Mouse (Mus musculus) liver, adult 2 months (tissue): ENCODE data around the gene Lgmn. TPM values are rescaled to one million over a fixed set of nuclear protein-coding genes. Genes with fewer than 3 reads are reported as not detected.

Source experiments
- DNase-seq: peaks from one replicate; pipeline ENCODE4 v3.0.0-alpha.2; 2011; ENCODE audit warnings: low read depth, low spot score; ENCODE audit errors: extremely low read depth
- H3K27ac ChIP-seq: fragments of 200-500 bp; replicated peaks from 2 replicates; pipeline ENCODE4 v1.5.1; 2012; ENCODE audit warnings: low read depth, mild to moderate bottlenecking, control low read depth, inconsistent platforms, low read length; ENCODE audit not compliant: insufficient read depth
- H3K27me3 ChIP-seq: fragments of 200-500 bp; 2 replicates; pipeline ENCODE4 v1.6.1; 2012; ENCODE audit warnings: mild to moderate bottlenecking, moderate library complexity, low read length, inconsistent platforms; ENCODE audit not compliant: control insufficient read depth, insufficient read depth
- H3K36me3 ChIP-seq: fragments of 200-500 bp; 2 replicates; pipeline ENCODE4 v1.6.1; 2012; ENCODE audit warnings: low read length, inconsistent platforms; ENCODE audit not compliant: control insufficient read depth, insufficient read depth
- H3K4me1 ChIP-seq: fragments of 200-500 bp; 2 replicates; pipeline ENCODE4 v1.6.1; 2011; ENCODE audit warnings: low read length; ENCODE audit not compliant: control insufficient read depth, insufficient read depth
- H3K4me3 ChIP-seq: fragments of 200-500 bp; 2 replicates; pipeline ENCODE4 v1.5.1; 2011; ENCODE audit warnings: low read depth, mild to moderate bottlenecking, control low read depth, low read length, moderate library complexity; ENCODE audit not compliant: insufficient read depth
- H3K79me2 ChIP-seq: fragments of 200-500 bp; 2 replicates; pipeline ENCODE4 v1.6.1; 2012; ENCODE audit warnings: inconsistent platforms, mild to moderate bottlenecking, low read length, moderate library complexity; ENCODE audit not compliant: control insufficient read depth, insufficient read depth
- H3K9ac ChIP-seq: fragments of 200-500 bp; 2 replicates; pipeline ENCODE4 v1.6.1; 2012; ENCODE audit warnings: low read depth, mild to moderate bottlenecking, control low read depth, inconsistent platforms, low read length
- CTCF ChIP-seq: fragments of 200-500 bp; IDR thresholded peaks from 2 replicates; pipeline ENCODE4 v1.5.1; 2011; ENCODE audit warnings: low read depth, low read length, control low read depth
- POLR2A ChIP-seq: fragments of 200-500 bp; IDR thresholded peaks from 2 replicates; pipeline ENCODE4 v1.6.1; 2011; ENCODE audit warnings: low read length, control low read depth; ENCODE audit not compliant: insufficient read depth; ENCODE audit errors: extremely low read depth
- WGBS: fragments of 180-500 bp; shearing (Covaris S2); methylation state at CpG from one replicate; pipeline ENCODE4 v1.1.7; 2018; 5-methylcytosine and 5-hydroxymethylcytosine counted together
- polyA plus RNA-seq: library from polyadenylated mRNA; depleted of rRNA; stranded (reverse); fragments of >200 nt; gene quantifications from 2 replicates; pipeline ENCODE4 v1.2.3, GENCODE M21; 2012
- total RNA-seq: library from RNA; depleted of rRNA; stranded (reverse); fragments of >200 nt; gene quantifications from 2 replicates; pipeline ENCODE4 v1.2.3, GENCODE M21; 2014

Lgmn gene
- total and polyA plus RNA-seq, 2 experiments = 48.5 to 59.6 TPM

GRCm38 (mm10) chr12:102468136-102468535 lies 28.5 kb upstream of the Lgmn start:
- no peak overlapping the region for H3K9ac ChIP-seq
- no peak overlapping the region for H3K27ac ChIP-seq
- no peaks in the 10 kb centered on the region for H3K27me3 ChIP-seq
- no peaks in the 10 kb centered on the region for H3K79me2 ChIP-seq
- no peak overlapping the region for H3K4me3 ChIP-seq
- WGBS = 100% methylated on average over 1 of the region's 1 CpGs
- peaks cover 4% of the 10 kb centered on the region for H3K4me1 ChIP-seq
- peaks cover 9% of the 10 kb centered on the region for H3K36me3 ChIP-seq
- DNase-seq = no peak
- TF ChIP-seq CTCF (no peak), POLR2A (no peak)

DNA sequence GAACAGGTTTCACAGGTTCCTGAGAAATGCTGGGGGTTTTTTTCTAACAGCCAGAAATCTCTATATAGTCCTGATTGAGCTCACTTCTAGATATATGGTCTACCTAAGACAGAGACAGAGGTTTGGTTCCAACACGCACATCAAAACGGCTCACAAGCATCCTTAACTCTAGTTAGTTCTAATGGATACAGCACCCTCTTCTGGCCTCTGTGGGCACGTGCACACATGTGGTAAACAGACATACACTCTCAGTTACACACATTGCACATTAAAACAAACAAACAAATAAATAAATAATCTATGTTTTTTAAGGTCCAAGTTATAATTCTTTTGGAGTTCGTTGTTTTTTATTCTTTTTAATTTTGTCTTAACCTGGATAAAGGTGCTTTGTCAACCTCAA lies 25.0 kb upstream of the Lgmn start:
- Histone ChIP-seq H3K4me1 (no peaks in the 10 kb centered on the region), H3K9ac (no peak overlapping the region), H3K79me2 (no peaks in the 10 kb centered on the region), H3K36me3 (no peaks in the 10 kb centered on the region), H3K4me3 (no peak overlapping the region), H3K27ac (no peak overlapping the region), H3K27me3 (no peaks in the 10 kb centered on the region)
- DNase-seq = no peak
- TF ChIP-seq CTCF (no peak), POLR2A (no peak)
- 71% methylated on average over 4 of the region's 4 CpGs for whole genome bisulfite sequencing

DNA sequence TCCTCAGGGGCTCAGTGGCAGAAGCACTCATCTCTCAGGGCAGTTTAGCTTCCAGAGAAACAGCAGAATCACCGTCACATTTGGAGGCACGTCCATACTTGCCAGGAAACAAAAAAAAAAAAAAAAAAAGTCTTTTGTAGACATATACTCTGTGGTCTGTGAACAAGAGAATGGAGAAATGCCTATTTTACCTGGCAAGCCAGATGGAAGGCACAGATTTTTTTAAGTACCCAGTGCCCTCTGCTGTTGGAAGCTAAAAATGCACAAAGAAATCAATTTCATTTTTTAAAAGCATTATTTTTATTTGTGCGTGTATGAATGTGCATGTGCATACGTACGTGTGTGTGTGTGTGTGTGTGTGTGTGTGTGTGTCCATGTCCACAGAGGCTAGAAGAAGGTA lies 21.6 kb upstream of the Lgmn start:
- Histone ChIP-seq H3K9ac (no peak overlapping the region), H3K36me3 (no peaks in the 10 kb centered on the region), H3K4me1 (no peaks in the 10 kb centered on the region), H3K4me3 (no peak overlapping the region), H3K27ac (no peak overlapping the region), H3K79me2 (no peaks in the 10 kb centered on the region), H3K27me3 (no peaks in the 10 kb centered on the region)
- DNase-seq = no peak
- WGBS = 68% methylated on average over 5 of the region's 5 CpGs
- 0 out of 2 replicates have a peak, but pooled peaks have one; percentile 21 for TF ChIP-seq CTCF
- no peak for TF ChIP-seq POLR2A

- Histone ChIP-seq H3K4me1 (no peaks in the 10 kb centered on the region), H3K79me2 (no peaks in the 10 kb centered on the region), H3K27me3 (no peaks in the 10 kb centered on the region), H3K4me3 (no peak overlapping the region), H3K9ac (no peak overlapping the region), H3K27ac (no peak overlapping the region), H3K36me3 (no peaks in the 10 kb centered on the region)
- TF ChIP-seq POLR2A = no peak
- no peak for TF ChIP-seq CTCF
- DNase-seq = no peak
- 70% methylated on average over 5 of the region's 5 CpGs for WGBS
Observed at GRCm38 (mm10) chr12:102460014-102460413, 20.4 kb upstream of the Lgmn start.

DNA sequence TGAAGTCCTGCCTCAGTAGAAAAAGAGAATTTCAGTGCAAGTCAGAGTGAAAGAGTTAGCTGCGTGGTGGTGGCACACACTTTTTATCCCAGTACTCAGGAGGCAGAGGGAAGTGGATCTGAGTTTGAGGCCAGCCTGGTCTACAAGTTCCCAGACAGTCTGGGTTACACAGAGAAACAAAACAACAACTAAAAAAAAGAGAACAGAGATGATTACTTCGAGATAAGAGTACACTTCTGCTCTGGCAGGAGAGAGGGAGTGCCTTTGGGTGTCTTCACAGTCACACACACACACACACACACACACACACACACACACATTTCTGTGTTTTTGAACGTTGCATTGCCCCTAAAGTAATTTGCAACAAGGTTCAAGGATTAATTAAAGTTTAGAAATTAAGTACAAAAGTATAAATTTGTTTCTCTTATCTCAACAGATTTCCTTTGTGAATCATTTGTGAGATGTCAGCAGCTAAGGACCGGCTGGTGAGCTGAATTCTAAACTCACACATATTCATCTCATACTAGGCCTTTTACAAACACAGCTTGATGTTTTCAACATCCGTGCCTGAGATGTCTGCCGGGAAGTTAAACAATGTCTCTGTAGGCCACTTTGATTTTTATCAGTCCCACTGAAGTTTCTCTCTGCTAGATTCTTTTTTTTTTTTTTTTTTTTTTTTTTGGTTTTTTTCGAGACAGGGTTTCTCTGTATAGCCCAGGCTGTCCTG lies 17.0 kb upstream of the Lgmn start:
- no peak overlapping the region for H3K9ac ChIP-seq
- H3K36me3 ChIP-seq = no peaks in the 10 kb centered on the region
- H3K4me1 ChIP-seq = no peaks in the 10 kb centered on the region; the same call in none of the 2 replicates
- WGBS = 47% methylated on average over 7 of the region's 7 CpGs
- H3K79me2 ChIP-seq = no peaks in the 10 kb centered on the region
- no peaks in the 10 kb centered on the region for H3K27me3 ChIP-seq
- H3K27ac ChIP-seq = peak overlapping the region; percentile 76
- H3K4me3 ChIP-seq = no peak overlapping the region
- DNase-seq = no peak
- TF ChIP-seq CTCF (no peak), POLR2A (no peak)

- Histone ChIP-seq H3K27ac (no peak overlapping the region), H3K9ac (no peak overlapping the region), H3K36me3 (no peaks in the 10 kb centered on the region), H3K4me3 (no peak overlapping the region), H3K27me3 (no peaks in the 10 kb centered on the region), H3K79me2 (no peaks in the 10 kb centered on the region), H3K4me1 (peaks cover 2% of the 10 kb centered on the region)
- DNase-seq = peak; percentile 68
- TF ChIP-seq CTCF = no peak
- TF ChIP-seq POLR2A = no peak
- 8% methylated on average over 6 of the region's 6 CpGs for WGBS
Observed at GRCm38 (mm10) chr12:102453581-102453980, 14.0 kb upstream of the Lgmn start.
